Comparison of ENCODE assay signal across 8 mouse cellular contexts in genomic region chr11:120624680-120625111, GRCm38 (mm10). TPM values are rescaled to one million over a fixed set of nuclear protein-coding genes. Genes with fewer than 3 reads are reported as not detected.
DNase-seq lines count a peak whose midpoint lies in the region; ATAC-seq and TF ChIP-seq lines count a peak whose summit lies in the region.

No protein-coding gene starts in this region.

- H3K4me2 ChIP-seq in lung, postnatal 0 days (replicated peaks; ENCODE audit: low read depth, low read length), result peak overlapping the region; percentile 98

- ATAC-seq in hematopoietic stem cell, adult 5-6 weeks (replicated peaks in 1 of 2; ENCODE audit: insufficient read depth in 1 of 2, low FRiP score in 2 of 2, low TSS enrichment in 1 of 2, low read depth in 1 of 2, poor library complexity in 2 of 2, severe bottlenecking in 2 of 2), result peak; percentile 23 to 40; a peak in 2 of 4 replicates
- peak; percentile 87 for ATAC-seq in lung, postnatal 0 days

- H3K9ac ChIP-seq in lung, postnatal 0 days (replicated peaks; ENCODE audit: low read depth), result peak overlapping the region; percentile 78

- 0% methylated on average over 53 of the region's 53 CpGs for WGBS in lung, postnatal 0 days

- no peaks in the 10 kb centered on the region for H3K27me3 ChIP-seq in lung, postnatal 0 days (replicated peaks; ENCODE audit: insufficient read depth, low read length)

- peak overlapping the region; percentile 93 for H3K4me3 ChIP-seq in lung, postnatal 0 days (ENCODE audit: low read depth, low read length)

- no peak for TF ChIP-seq EP300 in lung, postnatal 0 days (IDR thresholded peaks at IDR 0.05)

- peak overlapping the region; percentile 84 for H3K27ac ChIP-seq in lung, postnatal 0 days (ENCODE audit: low read length)

- DNase-seq in Muller cell, postnatal 12 days (ENCODE audit: inconsistent ontology term), result peak; percentile 81
- peak; percentile 78 for DNase-seq in cerebellum, adult 8-10 months
- DNase-seq in forelimb bud, embryonic 11.5 days (ENCODE audit: low read depth, low spot score), result peak; percentile 78
- DNase-seq in layer of hippocampus, adult 9-11 months, result peak; percentile 84
- peak; percentile 96 for DNase-seq in lung, postnatal 0 days (ENCODE audit: low spot score)
- DNase-seq in retina, embryonic 14.5 days (ENCODE audit: low spot score), result peak; percentile 94
- peak; percentile 83 to 90 for DNase-seq in thymus, postnatal 36 days

- H3K4me1 ChIP-seq in lung, postnatal 0 days (ENCODE audit: insufficient read depth, low read depth, low read length), result peaks cover 5% of the 10 kb centered on the region; the same call in 1 of the 2 replicates

- peaks cover 18% of the 10 kb centered on the region for H3K36me3 ChIP-seq in lung, postnatal 0 days (ENCODE audit: insufficient read depth, low read length)

- H3K9me3 ChIP-seq in lung, postnatal 0 days (ENCODE audit: low read length), result no peaks in the 10 kb centered on the region

- no peak for TF ChIP-seq CTCF in lung, postnatal 0 days (IDR thresholded peaks at IDR 0.05)

RNA-seq across cellular contexts. Expression of gene Sirt7, which starts 0.3 kb away (rescaled TPM):
- 52.4 and 56.7 TPM in 2 replicates for total RNA-seq in hematopoietic stem cell, adult 5-6 weeks (2017)
- polyA plus RNA-seq in lung, postnatal 0 days (2015; fragmentation: Nextera tagmentation; extraction: Ambion mirVana), result 45.3 and 46.0 TPM in 2 replicates

RNA-seq across cellular contexts. Expression of gene Pcyt2, which starts 7.0 kb away (rescaled TPM):
- 38.6 and 41.7 TPM in 2 replicates for total RNA-seq in hematopoietic stem cell, adult 5-6 weeks (2017)
- polyA plus RNA-seq in lung, postnatal 0 days (2015; fragmentation: Nextera tagmentation; extraction: Ambion mirVana), result 93.9 and 102 TPM in 2 replicates

RNA-seq across cellular contexts. Expression of gene Mafg, which starts 8.7 kb away (rescaled TPM):
- total RNA-seq in hematopoietic stem cell, adult 5-6 weeks (2017), result 18.1 and 33.2 TPM in 2 replicates
- 25.9 and 28.3 TPM in 2 replicates for polyA plus RNA-seq in lung, postnatal 0 days (2015; fragmentation: Nextera tagmentation; extraction: Ambion mirVana)

RNA-seq across cellular contexts. Expression of gene Npb, which starts 16.4 kb away (rescaled TPM):
- total RNA-seq in hematopoietic stem cell, adult 5-6 weeks (2017), result not detected in 2 replicates
- 2.5 and 2.9 TPM in 2 replicates for polyA plus RNA-seq in lung, postnatal 0 days (2015; fragmentation: Nextera tagmentation; extraction: Ambion mirVana)

RNA-seq across cellular contexts. Expression of gene Pycr1, which starts 18.9 kb away (rescaled TPM):
- 0.88 and 2.1 TPM in 2 replicates for total RNA-seq in hematopoietic stem cell, adult 5-6 weeks (2017)
- 6.9 and 7.1 TPM in 2 replicates for polyA plus RNA-seq in lung, postnatal 0 days (2015; fragmentation: Nextera tagmentation; extraction: Ambion mirVana)

Comparison
In these comparisons a context has a peak if more than half of its experiments do, and no peak if none do; other contexts are left out.
1. Peak in every context shown above with its lines: DNase-seq, ATAC-seq, H3K4me3 ChIP-seq and H3K27ac ChIP-seq.